Mouse (Mus musculus) heart, adult 18-20 months (tissue): ENCODE measurements around the gene Olfr1152. TPM values are rescaled to one million over a fixed set of nuclear protein-coding genes. Genes with fewer than 3 reads are reported as not detected.

Experiments used
- DNase-seq, 2 experiments: peaks; one replicate each; pipeline ENCODE4 v3.0.0; 2021 to 2022; ENCODE audit warnings: mixed read lengths in 1 of 2
- long read RNA-seq, 2 experiments: library from polyadenylated mRNA; stranded (forward); transcript quantifications; one replicate each; pipeline ENCODE4 v2.0.0; 2021
- total RNA-seq, 2 experiments: library from RNA; stranded (reverse); gene quantifications; 2 replicates each; pipeline ENCODE4 v1.2.3; 2021

Gene Olfr1152
- not detected for total RNA-seq
- long read RNA-seq, experiment 1, result 0 reads
- long read RNA-seq, experiment 2, result 0 reads

GRCm38 (mm10) chr2:87866192-87866591 is at the start of gene Olfr1152:
TSS of gene Olfr1152 (plus strand) at chr2:87866492.
- DNase-seq, result no peak

GRCm38 (mm10) chr2:87830233-87830632 is 36.1 kb upstream of the Olfr1152 start, which contains the start of gene Olfr1148:
TSS of gene Olfr1148 (plus strand) at chr2:87830533.
- DNase-seq, result no peak

GRCm38 (mm10) chr2:87843693-87844092 is 22.6 kb upstream of the Olfr1152 start, which contains the start of gene Olfr1150-ps1:
TSS of gene Olfr1150-ps1 (plus strand) at chr2:87843993.
- no peak for DNase-seq

- DNase-seq, result no peak
Observed at GRCm38 (mm10) chr2:87855562-87855961, 10.7 kb upstream of the Olfr1152 start, which contains the start of gene Olfr1151. TSS of gene Olfr1151 (plus strand) at chr2:87855862.

- no peak for DNase-seq
Observed at GRCm38 (mm10) chr2:87894662-87895061, 28.4 kb downstream of the Olfr1152 start, which contains the start of gene Olfr1153. TSS of gene Olfr1153 (plus strand) at chr2:87894962.

DNA sequence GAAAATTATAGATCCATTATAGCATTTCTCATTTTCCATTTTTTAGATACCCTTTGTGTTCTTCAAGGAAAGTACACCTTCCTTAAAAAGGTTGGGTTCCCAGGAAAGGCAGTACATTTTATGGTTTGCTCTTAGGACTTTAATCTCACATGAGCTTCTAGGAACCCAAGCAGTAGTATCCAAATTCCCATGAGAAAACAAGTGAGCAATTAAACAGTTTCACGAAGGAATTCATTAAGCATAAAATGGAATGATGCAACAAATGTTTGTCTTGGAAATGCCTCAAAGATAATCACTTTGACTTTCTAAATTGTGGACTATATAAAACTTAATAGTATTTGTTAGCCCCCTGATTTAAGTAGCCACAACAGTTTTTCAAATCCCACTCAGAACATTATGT is 38.8 kb downstream of the Olfr1152 start, which contains the start of gene Olfr1154:
Gene Olfr1154 (minus strand): TSS at position 101 of the 400 bp plus-strand sequence.
- DNase-seq, result no peak

Other genes with a start within 250 kb of the Olfr1152 start
- gene Olfr1131, start 239.4 kb upstream of the Olfr1152 start, total RNA-seq, result not detected
- not detected for gene Olfr1132, start 229.0 kb upstream of the Olfr1152 start, total RNA-seq
- gene Olfr1133, start 219.1 kb upstream of the Olfr1152 start, total RNA-seq, result not detected
- gene Olfr1134, start 208.0 kb upstream of the Olfr1152 start, total RNA-seq, result not detected
- not detected for gene Olfr1135, start 192.8 kb upstream of the Olfr1152 start, total RNA-seq
- gene Olfr1136, start 172.5 kb upstream of the Olfr1152 start, total RNA-seq, result not detected
- gene Olfr1137, start 153.3 kb upstream of the Olfr1152 start, total RNA-seq, result not detected
- not detected for gene Olfr1138, start 126.5 kb upstream of the Olfr1152 start, total RNA-seq
- not detected for gene Olfr1140, start 122.7 kb upstream of the Olfr1152 start, total RNA-seq
- gene Olfr1141, start 112.5 kb upstream of the Olfr1152 start, total RNA-seq, result not detected
- not detected for gene Olfr152, start 87.0 kb upstream of the Olfr1152 start, total RNA-seq
- not detected for gene Olfr1143, start 65.9 kb upstream of the Olfr1152 start, total RNA-seq
- not detected for gene Olfr1145, start 56.7 kb upstream of the Olfr1152 start, total RNA-seq
- not detected for gene Olfr1148, start 36.0 kb upstream of the Olfr1152 start, total RNA-seq
- not detected for gene Olfr1150-ps1, start 22.5 kb upstream of the Olfr1152 start, total RNA-seq
- not detected for gene Olfr1151, start 10.6 kb upstream of the Olfr1152 start, total RNA-seq
- gene Olfr1153, start 28.5 kb downstream of the Olfr1152 start, total RNA-seq, result not detected
- not detected for gene Olfr1154, start 38.7 kb downstream of the Olfr1152 start, total RNA-seq
- gene Olfr1155, start 78.6 kb downstream of the Olfr1152 start, total RNA-seq, result not detected
- not detected for gene Olfr1156, start 86.6 kb downstream of the Olfr1152 start, total RNA-seq
- not detected for gene Olfr1157, start 101.8 kb downstream of the Olfr1152 start, total RNA-seq
- not detected for gene Olfr74, start 108.2 kb downstream of the Olfr1152 start, total RNA-seq
- not detected for gene Olfr1158, start 123.6 kb downstream of the Olfr1152 start, total RNA-seq
- gene Olfr1160, start 141.8 kb downstream of the Olfr1152 start, total RNA-seq, result not detected
- gene Olfr1161, start 156.3 kb downstream of the Olfr1152 start, total RNA-seq, result not detected
- gene Olfr73, start 171.2 kb downstream of the Olfr1152 start, total RNA-seq, result not detected
- gene Olfr1162, start 184.6 kb downstream of the Olfr1152 start, total RNA-seq, result not detected
- gene Olfr1163, start 205.3 kb downstream of the Olfr1152 start, total RNA-seq, result not detected
- gene Olfr1164, start 227.5 kb downstream of the Olfr1152 start, total RNA-seq, result not detected